Mouse (Mus musculus): ENCODE results near the gene Tinagl1.

DNA sequence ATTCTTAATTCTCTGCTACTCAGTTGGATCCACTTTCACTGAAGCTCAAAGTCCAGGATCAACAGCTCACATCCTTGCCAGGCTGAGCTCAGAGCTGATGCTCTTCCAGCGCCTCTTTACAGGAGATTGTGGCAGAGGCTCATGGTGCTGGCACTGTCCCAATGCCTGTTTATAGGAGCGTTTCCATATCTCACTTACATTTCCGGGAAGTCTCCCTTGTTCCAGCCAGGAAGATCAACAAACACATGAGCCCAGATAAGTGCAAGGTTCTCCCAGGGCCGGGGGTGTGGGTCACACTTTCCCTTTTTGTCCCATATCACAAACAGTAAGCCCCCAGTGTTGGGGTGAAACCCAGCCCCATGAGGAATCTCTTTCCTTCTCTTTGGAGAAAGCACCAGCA is 7.0 kb upstream of the Tinagl1 start:
- TF ChIP-seq CTCF (IDR thresholded peaks at IDR 0.05) = no peak
- peak; percentile 94 for TF ChIP-seq EP300 (IDR thresholded peaks at IDR 0.05)
